Mouse (Mus musculus) forebrain, embryonic 12.5 days (tissue): Measurements from ENCODE around the gene H13. TPM values are rescaled to one million over a fixed set of nuclear protein-coding genes. Genes with fewer than 3 reads are reported as not detected.
"Not testable (repeated sequence)": the region's sequence is repeated elsewhere in the genome, so short reads cannot be mapped to it uniquely, and the experiment has no call there.

Experiments
- ATAC-seq: fragments of 200-750 bp; cut with Nextera tagmentation; 2 replicates; pipeline ENCODE4 v1.8.0; 2017; ENCODE audit warnings: moderate TSS enrichment; ENCODE audit not compliant: low FRiP score
- H3K27ac ChIP-seq: fragments of 300-500 bp; sonication (generic); 2 replicates; pipeline ENCODE4 v1.5.1; 2016; ENCODE audit warnings: mild to moderate bottlenecking
- H3K27me3 ChIP-seq: fragments of 300-500 bp; sonication (generic); 2 replicates; pipeline ENCODE4 v1.6.1; 2016; ENCODE audit warnings: mild to moderate bottlenecking
- H3K36me3 ChIP-seq: fragments of 300-500 bp; sonication (generic); replicated peaks from 2 replicates; pipeline ENCODE4 v1.6.1; 2016; ENCODE audit warnings: mild to moderate bottlenecking
- H3K4me1 ChIP-seq: fragments of 300-500 bp; sonication (generic); 2 replicates; pipeline ENCODE4 v1.6.1; 2016
- H3K4me2 ChIP-seq: fragments of 300-500 bp; sonication (generic); 2 replicates; pipeline ENCODE4 v1.6.1; 2016; ENCODE audit warnings: mild to moderate bottlenecking, moderate library complexity
- H3K4me3 ChIP-seq: fragments of 300-500 bp; sonication (generic); replicated peaks from 2 replicates; pipeline ENCODE4 v1.5.1; 2016; ENCODE audit warnings: mild to moderate bottlenecking
- H3K9ac ChIP-seq: fragments of 300-500 bp; sonication (generic); 2 replicates; pipeline ENCODE4 v1.6.1; 2016; ENCODE audit warnings: mild to moderate bottlenecking
- H3K9me3 ChIP-seq: fragments of 300-500 bp; sonication (generic); 2 replicates; pipeline ENCODE4 v1.6.1; 2016
- WGBS: fragments of 180-500 bp; shearing (Covaris S2); methylation state at CpG from one replicate; pipeline ENCODE4 v1.1.7; 2016; 5-methylcytosine and 5-hydroxymethylcytosine counted together
- polyA plus RNA-seq: library from polyadenylated mRNA; unstranded; fragments of >200 nt; fragmentation: Nextera tagmentation; extraction: Ambion mirVana; gene quantifications from 2 replicates; pipeline ENCODE4 v1.2.1, GENCODE M21; 2016

Gene H13
- polyA plus RNA-seq, 1 experiment from 2014 or later, result 128 TPM

DNA sequence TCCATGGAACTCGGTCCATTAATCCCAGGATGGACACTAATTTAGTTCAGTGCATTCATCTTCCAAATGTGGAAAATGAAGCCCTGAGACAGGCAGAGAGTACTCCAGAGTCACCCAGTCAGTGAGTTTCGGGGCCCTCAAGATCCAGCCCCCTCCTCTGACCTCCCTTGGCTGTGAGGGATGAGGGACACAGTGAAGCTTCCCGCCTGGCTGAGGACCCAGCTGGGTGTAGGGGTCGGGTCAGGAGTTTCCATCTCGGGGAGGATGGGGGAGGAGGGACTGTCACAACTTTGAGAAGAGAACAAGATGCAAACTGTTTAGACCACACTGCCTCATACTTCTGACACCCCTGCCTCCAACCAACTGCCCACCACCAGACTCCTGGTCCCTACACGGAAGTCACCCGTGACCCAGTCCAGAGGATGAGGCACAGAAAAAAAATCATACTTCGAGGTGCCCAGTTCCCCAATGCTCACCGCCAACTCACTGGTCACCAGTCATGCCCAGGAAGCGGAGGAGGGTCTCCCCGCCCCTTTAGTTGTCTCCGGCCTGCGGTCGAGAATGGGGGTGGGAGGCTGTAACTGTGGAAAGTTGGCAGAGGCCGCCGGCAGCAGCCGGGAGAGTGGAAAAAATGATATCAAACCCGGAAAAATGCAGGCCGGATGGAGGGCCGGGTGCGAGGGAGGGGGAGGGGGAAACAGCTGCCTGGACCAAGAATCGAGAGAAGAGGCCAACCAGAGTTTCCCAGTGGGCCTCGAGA is 32.8 kb upstream of the H13 start:
- H3K36me3 ChIP-seq, result no peaks in the 10 kb centered on the region
- no peak overlapping the region for H3K4me3 ChIP-seq
- no peaks in the 10 kb centered on the region for H3K9me3 ChIP-seq
- peaks cover 19% of the 10 kb centered on the region for H3K4me1 ChIP-seq
- no peak for ATAC-seq
- peaks cover 11% of the 10 kb centered on the region for H3K27me3 ChIP-seq
- no peak overlapping the region for H3K9ac ChIP-seq
- H3K27ac ChIP-seq, result no peak overlapping the region
- WGBS, result 81% methylated on average over 23 of the region's 23 CpGs
- no peak overlapping the region for H3K4me2 ChIP-seq

DNA sequence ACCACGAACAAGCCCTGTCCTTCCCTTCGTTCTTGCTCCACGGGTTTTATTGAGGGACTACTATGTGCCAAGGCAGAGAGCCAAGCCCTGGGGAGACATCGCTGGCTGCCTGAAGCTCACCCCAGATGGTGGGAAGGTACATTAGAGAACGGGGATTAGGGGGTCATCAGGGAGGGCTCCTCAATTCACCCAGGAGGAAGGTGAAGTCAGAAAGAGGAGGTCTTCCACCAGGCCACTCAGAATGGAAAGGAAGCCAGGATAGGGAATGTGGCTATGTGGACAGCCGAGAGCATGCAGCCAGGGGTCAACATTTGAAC is 32.3 kb upstream of the H13 start:
- Histone ChIP-seq H3K27me3 (peaks cover 11% of the 10 kb centered on the region), H3K36me3 (no peaks in the 10 kb centered on the region), H3K4me1 (peaks cover 19% of the 10 kb centered on the region), H3K9ac (no peak overlapping the region), H3K4me2 (no peak overlapping the region), H3K4me3 (no peak overlapping the region), H3K9me3 (no peaks in the 10 kb centered on the region), H3K27ac (no peak overlapping the region)
- 93% methylated on average over 6 of the region's 6 CpGs for WGBS
- ATAC-seq, result no peak

DNA sequence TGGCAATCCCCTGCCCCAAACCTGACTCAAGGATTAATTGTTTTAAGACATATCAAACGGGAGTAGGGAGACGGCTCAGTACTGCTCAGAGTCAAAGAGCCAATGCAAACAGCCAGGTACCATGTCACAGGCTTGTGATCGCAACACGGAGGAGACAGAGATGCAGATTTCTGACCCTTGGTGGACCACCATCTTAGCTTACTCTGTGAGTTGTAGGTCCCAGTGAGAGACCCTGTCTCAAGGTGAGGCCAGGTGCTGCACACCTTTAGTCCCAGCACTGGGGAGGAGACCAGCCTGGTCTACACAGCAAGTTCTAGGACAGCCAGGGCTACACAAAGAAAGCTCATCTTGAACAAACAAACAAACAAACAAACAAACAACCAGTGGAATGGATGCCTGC is 31.9 kb upstream of the H13 start:
- H3K36me3 ChIP-seq, result no peaks in the 10 kb centered on the region
- H3K4me1 ChIP-seq, result peaks cover 19% of the 10 kb centered on the region
- no peak for ATAC-seq
- H3K4me3 ChIP-seq, result no peak overlapping the region
- peaks cover 11% of the 10 kb centered on the region for H3K27me3 ChIP-seq
- H3K4me2 ChIP-seq, result no peak overlapping the region
- no peaks in the 10 kb centered on the region for H3K9me3 ChIP-seq
- H3K9ac ChIP-seq, result no peak overlapping the region
- no peak overlapping the region for H3K27ac ChIP-seq
- WGBS, result 91% methylated on average over 4 of the region's 4 CpGs

DNA sequence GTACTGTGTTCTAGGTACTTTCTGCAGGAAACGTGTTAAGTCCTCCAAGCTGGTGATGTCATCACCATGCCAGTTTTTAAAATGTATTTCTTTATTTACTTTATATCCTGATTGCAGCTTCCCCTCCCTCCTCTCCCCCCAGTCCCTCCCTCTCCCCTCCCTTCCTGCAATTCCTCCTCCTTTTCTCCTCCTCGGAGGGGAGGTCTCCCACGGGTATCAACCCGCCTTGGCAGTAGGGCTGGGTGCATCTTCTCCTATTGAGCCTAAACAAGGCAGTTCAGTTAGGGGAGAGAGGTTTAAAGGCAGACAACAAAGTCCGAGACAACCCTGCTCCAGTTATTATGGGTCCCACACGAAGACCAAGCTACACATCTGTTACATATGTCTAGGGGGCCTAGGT is 30.4 kb upstream of the H13 start:
- Histone ChIP-seq H3K27ac (0 out of 2 replicates have a peak overlapping the region, but pooled peaks have one; percentile 59), H3K4me2 (no peak overlapping the region), H3K4me3 (no peak overlapping the region), H3K9me3 (no peaks in the 10 kb centered on the region), H3K36me3 (no peaks in the 10 kb centered on the region), H3K9ac (no peak overlapping the region), H3K4me1 (peaks cover 11% of the 10 kb centered on the region), H3K27me3 (peaks cover 4% of the 10 kb centered on the region; the same call in 1 of the 2 replicates)
- no peak for ATAC-seq
- WGBS, result 64% methylated on average over 6 of the region's 6 CpGs

DNA sequence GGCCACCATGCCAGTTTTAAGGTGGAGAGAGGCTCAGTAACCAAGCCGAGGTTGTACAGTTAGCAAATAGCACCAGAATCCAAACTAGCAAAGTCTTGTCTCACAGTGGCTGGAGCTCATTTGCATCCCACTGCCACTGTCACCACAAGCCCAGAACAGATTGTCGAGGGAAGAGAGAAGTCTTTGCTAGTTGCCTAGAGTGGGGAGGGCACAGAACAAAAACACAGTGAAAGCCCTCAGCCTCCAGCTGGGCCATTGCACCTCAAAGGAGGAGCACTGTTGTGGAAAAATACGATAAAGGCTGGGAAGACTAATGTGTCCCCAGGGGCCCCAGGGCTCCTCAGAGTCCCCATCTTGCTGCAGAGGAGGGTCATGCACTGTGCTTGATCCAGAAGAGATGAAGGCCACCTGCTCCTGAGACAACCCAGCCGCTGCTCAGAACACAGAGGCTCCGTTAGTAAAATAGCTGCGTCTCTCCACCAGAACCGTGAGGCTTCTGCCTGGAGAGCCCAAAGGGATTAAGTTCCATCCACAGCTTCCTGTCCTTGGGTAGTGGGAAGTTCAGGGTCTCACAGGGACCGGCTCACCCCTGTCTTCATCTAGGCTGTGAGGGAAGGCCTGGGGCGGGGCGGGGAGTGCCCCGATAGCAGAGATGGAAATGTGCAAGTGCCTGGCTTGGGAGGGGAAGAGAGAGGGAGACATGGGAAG is 29.7 kb upstream of the H13 start:
- peak; percentile 55 for ATAC-seq
- WGBS, result 21% methylated on average over 11 of the region's 11 CpGs
- H3K4me3 ChIP-seq, result no peak overlapping the region

DNA sequence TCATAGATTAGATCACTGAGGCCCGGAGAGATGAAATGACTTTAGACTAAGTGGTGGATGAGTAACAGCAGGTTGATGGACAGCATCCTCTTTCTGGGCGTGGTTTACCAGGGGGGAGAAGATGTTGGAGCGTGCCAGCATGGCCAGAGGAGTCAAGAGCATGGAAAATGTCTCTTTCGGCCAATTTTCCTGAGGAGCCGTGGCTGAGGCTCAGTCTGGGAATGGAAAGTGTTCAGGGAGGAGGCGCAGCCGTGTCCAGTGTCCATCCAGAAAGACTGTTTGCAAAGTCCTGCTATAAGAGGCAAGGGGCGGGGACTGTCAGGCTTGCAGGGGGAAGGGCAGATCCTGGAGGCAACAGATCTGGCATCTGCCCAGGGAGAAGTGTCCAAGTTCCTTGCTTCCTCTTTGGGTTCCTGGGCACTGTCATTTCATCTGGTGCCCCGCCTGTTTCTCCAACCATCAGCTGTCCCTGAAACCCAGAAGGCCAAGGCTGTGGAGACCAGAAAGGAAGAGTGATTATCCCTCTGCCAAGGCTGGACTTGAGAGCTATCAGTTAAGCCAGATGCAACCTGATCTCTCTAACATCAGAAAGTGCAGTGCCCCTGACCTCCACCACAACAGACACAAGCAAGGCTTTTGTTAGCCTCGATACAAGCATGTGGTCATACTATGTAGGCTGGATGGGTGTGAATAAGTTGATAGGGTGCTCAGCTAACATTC is 16.2 kb upstream of the H13 start:
- Histone ChIP-seq H3K27ac (0 out of 2 replicates have a peak overlapping the region, but pooled peaks have one; percentile 13), H3K9ac (no peak overlapping the region), H3K9me3 (no peaks in the 10 kb centered on the region), H3K4me2 (no peak overlapping the region), H3K4me1 (peaks cover 12% of the 10 kb centered on the region; the same call in 1 of the 2 replicates), H3K4me3 (no peak overlapping the region), H3K36me3 (no peaks in the 10 kb centered on the region), H3K27me3 (0 out of 2 replicates have a peak, but pooled peaks cover 2% of the 10 kb centered on the region)
- WGBS, result 76% methylated on average over 10 of the region's 10 CpGs
- no peak for ATAC-seq

More for the DNA sequence above, 29.7 kb upstream of the H13 start:
- peaks cover under 1% of the 10 kb centered on the region; the same call in 1 of the 2 replicates for H3K27me3 ChIP-seq
- no peak overlapping the region for H3K9ac ChIP-seq
- peaks cover 11% of the 10 kb centered on the region for H3K4me1 ChIP-seq
- H3K9me3 ChIP-seq, result no peaks in the 10 kb centered on the region
- no peaks in the 10 kb centered on the region for H3K36me3 ChIP-seq
- no peak overlapping the region for H3K4me2 ChIP-seq
- peak overlapping the region; percentile 59; the same call in 1 of the 2 replicates for H3K27ac ChIP-seq

DNA sequence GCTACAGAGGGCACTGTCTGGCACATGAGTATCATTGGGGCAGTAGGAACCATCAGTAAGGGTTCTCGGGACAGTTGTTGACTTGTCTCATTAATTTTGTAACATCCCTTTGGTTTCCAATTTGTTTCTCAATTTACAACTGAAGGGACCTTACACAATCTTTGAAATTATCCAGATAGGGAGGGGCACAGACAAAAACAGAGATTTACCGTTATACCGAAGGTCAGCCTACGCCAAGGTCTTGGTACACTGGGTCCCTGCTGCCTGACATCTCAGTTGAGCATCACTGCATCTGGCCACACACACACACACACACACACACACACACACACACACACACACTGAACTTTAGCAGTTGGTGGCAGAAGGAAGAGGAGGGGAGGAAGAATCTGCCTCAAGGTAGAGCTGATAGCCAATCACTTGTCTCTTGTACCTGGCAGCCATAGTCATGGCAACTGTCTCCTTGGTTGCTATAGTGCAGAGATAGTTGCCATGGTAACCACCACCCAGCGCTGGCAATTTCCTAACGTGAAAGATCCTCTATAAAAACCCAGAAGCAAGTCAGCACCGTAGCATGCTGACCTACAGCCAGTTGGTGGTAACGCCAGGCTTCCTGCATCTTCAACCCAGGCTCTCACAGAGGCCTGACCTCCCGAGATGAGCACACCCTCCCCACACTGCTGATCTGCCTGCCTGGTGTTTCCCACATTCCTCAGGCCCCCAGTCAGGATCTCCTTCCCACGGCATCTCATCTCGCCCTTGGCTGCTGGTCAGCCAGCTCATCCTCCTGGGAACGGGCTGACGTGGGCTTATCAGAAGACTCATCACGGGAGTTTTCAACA is 15.2 kb upstream of the H13 start:
- Histone ChIP-seq H3K4me3 (no peak overlapping the region), H3K4me1 (peaks cover 12% of the 10 kb centered on the region; the same call in 1 of the 2 replicates), H3K27me3 (0 out of 2 replicates have a peak, but pooled peaks cover 2% of the 10 kb centered on the region), H3K4me2 (peak overlapping the region; percentile 26; the same call in 1 of the 2 replicates), H3K27ac (peak overlapping the region; percentile 80), H3K36me3 (no peaks in the 10 kb centered on the region), H3K9ac (no peak overlapping the region), H3K9me3 (no peaks in the 10 kb centered on the region)
- peak; percentile 91 for ATAC-seq
- WGBS, result 55% methylated on average over 14 of the region's 14 CpGs

DNA sequence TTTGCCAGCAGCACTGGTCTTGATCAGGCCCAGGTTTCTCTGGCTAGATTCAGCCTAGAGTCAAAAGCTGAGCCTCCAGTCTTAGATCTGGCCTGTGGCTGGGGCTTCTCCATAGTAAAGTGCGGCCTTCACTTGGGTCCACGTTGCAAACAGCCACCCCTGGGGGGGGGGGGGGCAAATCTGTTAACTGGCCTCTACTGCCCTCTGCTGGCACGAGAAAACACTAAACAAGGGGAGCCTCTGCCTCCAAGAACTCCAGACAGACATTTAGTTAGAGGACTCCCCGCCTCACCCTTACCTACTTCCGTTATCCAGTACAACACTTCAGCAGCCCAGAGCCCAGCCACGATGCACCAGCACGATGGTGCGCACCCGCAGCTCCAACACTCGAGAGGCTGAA is 11.9 kb upstream of the H13 start:
- H3K4me1 ChIP-seq, result peaks cover 12% of the 10 kb centered on the region; the same call in 1 of the 2 replicates
- WGBS, result 58% methylated on average over 10 of the region's 10 CpGs
- no peak overlapping the region for H3K27ac ChIP-seq
- H3K4me2 ChIP-seq, result no peak overlapping the region
- no peaks in the 10 kb centered on the region for H3K36me3 ChIP-seq
- H3K9me3 ChIP-seq, result no peaks in the 10 kb centered on the region
- no peak overlapping the region for H3K4me3 ChIP-seq
- ATAC-seq, result no peak
- H3K27me3 ChIP-seq, result 0 out of 2 replicates have a peak, but pooled peaks cover 2% of the 10 kb centered on the region
- H3K9ac ChIP-seq, result no peak overlapping the region

DNA sequence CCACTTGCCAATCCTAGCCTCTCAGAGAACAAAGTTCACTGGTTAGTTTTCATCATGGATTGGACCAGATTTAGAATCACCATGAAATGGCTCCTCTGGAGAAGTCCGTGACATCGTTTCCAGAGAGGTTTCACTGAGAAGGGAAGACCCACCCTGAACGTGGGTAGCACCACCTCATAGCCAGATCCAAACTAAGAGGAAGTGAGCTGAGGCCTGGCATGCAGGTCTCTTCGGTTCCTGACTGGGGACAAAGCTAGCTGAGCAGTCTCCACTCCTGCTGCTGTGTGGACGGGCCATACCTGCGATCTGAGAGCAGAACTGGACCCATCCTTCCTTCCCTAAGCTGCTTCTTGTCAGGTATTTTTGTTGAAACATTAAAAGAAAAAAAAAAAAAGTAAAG is 8.1 kb upstream of the H13 start:
- Histone ChIP-seq H3K36me3 (no peaks in the 10 kb centered on the region), H3K9ac (no peak overlapping the region), H3K27me3 (0 out of 2 replicates have a peak, but pooled peaks cover 3% of the 10 kb centered on the region), H3K27ac (no peak overlapping the region), H3K9me3 (no peaks in the 10 kb centered on the region), H3K4me1 (no peaks in the 10 kb centered on the region), H3K4me3 (no peak overlapping the region), H3K4me2 (no peak overlapping the region)
- WGBS, result 79% methylated on average over 6 of the region's 6 CpGs
- no peak for ATAC-seq

DNA sequence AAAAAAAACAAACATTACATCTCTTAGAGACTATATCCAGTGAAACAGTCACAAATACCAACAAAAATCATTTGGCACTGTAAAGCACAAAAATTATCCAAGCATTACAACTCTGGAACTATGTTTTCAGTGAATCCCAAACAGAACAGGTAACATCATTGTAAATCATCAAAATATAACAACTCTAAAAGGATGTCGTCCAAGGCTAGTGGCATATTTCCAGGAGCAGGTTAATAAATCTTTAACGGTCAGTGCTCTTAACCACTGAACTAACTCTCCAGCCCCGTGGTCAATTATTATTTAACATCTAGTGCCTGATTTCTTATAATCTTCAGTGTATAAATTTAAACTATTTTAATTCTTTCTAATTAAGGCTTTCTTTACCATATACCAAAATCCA is 3.1 kb upstream of the H13 start:
- 82% methylated on average over 3 of the region's 3 CpGs for WGBS

DNA sequence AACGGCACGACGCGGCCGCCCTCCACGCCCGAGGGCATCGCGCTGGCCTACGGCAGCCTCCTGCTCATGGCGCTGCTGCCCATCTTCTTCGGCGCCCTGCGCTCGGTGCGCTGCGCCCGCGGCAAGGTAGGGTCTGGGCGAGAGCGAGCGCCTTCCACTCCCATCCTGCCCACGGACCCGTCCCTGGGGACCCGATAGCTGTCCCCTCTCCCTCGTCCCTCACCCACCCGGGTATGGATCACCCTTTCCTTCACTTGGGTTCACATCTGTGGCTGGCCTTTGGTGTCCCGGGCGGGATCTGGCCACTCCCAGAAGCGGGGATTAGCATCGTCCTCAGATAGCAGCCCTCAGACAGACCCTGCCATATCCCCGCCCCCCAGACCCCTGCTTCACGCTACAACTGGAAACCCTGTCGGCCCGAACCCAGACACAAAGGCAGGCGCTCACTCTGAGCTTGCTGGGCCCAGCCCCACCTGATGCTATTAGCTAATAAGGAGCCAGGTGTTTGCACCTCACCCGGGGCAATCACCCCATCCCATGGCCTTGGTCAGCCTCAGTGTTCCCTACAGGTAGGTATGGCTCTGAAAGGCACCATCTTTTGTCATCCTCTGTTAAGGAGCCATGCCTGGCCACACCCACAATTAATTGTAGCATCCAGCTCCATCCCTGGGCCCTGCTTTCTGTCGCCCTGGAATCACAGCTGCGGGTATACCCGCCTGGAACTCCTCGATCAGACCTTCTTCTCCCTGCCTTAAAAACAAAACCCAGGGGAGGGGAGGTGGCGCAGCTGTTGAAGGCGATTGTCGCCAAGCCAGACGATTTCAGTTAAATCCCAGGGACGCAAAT is 601 bp downstream of the H13 start:
- peak; percentile 85 for ATAC-seq
- H3K9ac ChIP-seq, result peak overlapping the region; percentile 90
- no peaks in the 10 kb centered on the region for H3K27me3 ChIP-seq
- WGBS, result under 1% methylated on average over 46 of the region's 46 CpGs
- peak overlapping the region; percentile 94 for H3K27ac ChIP-seq
- peaks cover 23% of the 10 kb centered on the region for H3K36me3 ChIP-seq
- H3K9me3 ChIP-seq, result no peaks in the 10 kb centered on the region
- H3K4me3 ChIP-seq, result peak overlapping the region; percentile 98
- peaks cover 33% of the 10 kb centered on the region for H3K4me1 ChIP-seq
- peak overlapping the region; percentile 87 for H3K4me2 ChIP-seq

More for the DNA sequence above, 3.1 kb upstream of the H13 start:
- not testable (repeated sequence) for ATAC-seq, H3K9ac ChIP-seq, H3K27ac ChIP-seq, H3K27me3 ChIP-seq, H3K4me3 ChIP-seq, H3K4me2 ChIP-seq, H3K9me3 ChIP-seq, H3K36me3 ChIP-seq
- H3K4me1 ChIP-seq, result peaks cover 11% of the 10 kb centered on the region
